Mouse (Mus musculus) olfactory bulb, adult 2 months (tissue): ENCODE measurements around the gene Acadsb.

Source experiments
- CTCF ChIP-seq: fragments of 200-500 bp; IDR thresholded peaks from 2 replicates; pipeline ENCODE4 v1.5.1; 2012; ENCODE audit warnings: low read depth, mild to moderate bottlenecking, low read length, moderate library complexity; ENCODE audit not compliant: insufficient read depth
- POLR2A ChIP-seq: fragments of 200-500 bp; IDR thresholded peaks from 2 replicates; pipeline ENCODE4 v1.6.1; 2012; ENCODE audit warnings: mild to moderate bottlenecking, low read depth, low read length, moderate library complexity; ENCODE audit not compliant: insufficient read depth

DNA sequence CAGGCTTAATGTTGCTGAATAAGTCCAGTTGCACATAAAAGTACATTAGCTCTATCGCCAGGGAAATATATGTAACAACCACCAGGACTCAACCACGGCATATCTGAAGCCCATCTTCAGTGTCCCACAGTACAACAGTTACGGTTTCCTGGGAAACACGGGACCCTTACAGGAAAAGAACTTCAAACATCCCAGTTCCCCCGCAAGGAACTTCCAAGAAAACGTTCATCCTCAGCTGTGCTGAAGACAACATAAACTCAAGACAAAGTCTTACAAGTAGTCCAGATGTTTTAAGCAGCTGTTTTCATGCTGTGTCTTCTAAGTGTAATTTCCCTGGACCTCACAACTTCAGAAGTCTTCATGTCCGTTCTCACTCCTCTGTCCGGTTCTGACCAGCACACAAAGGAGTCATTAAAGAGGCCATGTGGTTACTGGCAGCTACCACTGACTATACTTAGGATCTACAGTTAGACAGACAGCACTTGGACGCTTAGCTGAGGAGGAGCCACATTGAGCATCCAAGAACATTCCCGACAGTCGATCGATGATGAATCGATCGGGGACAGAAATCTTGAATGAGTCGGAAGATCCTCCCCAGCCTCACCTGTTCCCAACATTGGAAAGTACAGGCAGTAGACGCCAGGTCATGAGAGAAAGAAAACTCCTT lies 947 bp upstream of the Acadsb start:
- TF ChIP-seq CTCF (no peak), POLR2A (no peak)
